Mouse (Mus musculus) midbrain, postnatal 0 days (tissue): ENCODE measurements around the gene Dock6. TPM values are rescaled to one million over a fixed set of nuclear protein-coding genes. Genes with fewer than 3 reads are reported as not detected.
A peak's percentile ranks its signal among the peaks of the same experiment; 100 is the strongest.
"Not testable (repeated sequence)": the region's sequence is repeated elsewhere in the genome, so short reads cannot be mapped to it uniquely, and the experiment has no call there.

Source experiments
- ATAC-seq: fragments of 200-750 bp; cut with Nextera tagmentation; 2 replicates; pipeline ENCODE4 v1.8.0; 2017; ENCODE audit warnings: moderate number of reproducible peaks, mild to moderate bottlenecking, moderate TSS enrichment, moderate library complexity; ENCODE audit not compliant: low FRiP score
- DNase-seq: peaks from one replicate; pipeline ENCODE4 v3.0.0-alpha.2; 2015; ENCODE audit warnings: low spot score
- H3K27ac ChIP-seq: fragments of 300-500 bp; sonication (generic); 2 replicates; pipeline ENCODE4 v1.5.1; 2014; ENCODE audit warnings: low read depth, mild to moderate bottlenecking, low read length, mixed read lengths
- H3K27me3 ChIP-seq: fragments of 300-500 bp; sonication (generic); 2 replicates; pipeline ENCODE4 v1.6.1; 2014; ENCODE audit warnings: low read length, control low read depth, mixed read lengths; ENCODE audit not compliant: insufficient read depth
- H3K36me3 ChIP-seq: fragments of 300-500 bp; sonication (generic); 2 replicates; pipeline ENCODE4 v1.6.1; 2014; ENCODE audit warnings: low read length, control low read depth, mixed read lengths; ENCODE audit not compliant: insufficient read depth
- H3K4me1 ChIP-seq: fragments of 300-500 bp; sonication (generic); 2 replicates; pipeline ENCODE4 v1.6.1; 2014; ENCODE audit warnings: mild to moderate bottlenecking, control low read depth, antibody characterized with exemption, low read length, mixed read lengths; ENCODE audit not compliant: insufficient read depth
- H3K4me2 ChIP-seq: fragments of 300-500 bp; sonication (generic); 2 replicates; pipeline ENCODE4 v1.6.1; 2014; ENCODE audit warnings: low read depth, mild to moderate bottlenecking, low read length, mixed read lengths; ENCODE audit not compliant: poor library complexity, severe bottlenecking
- H3K4me3 ChIP-seq: fragments of 300-500 bp; sonication (generic); 2 replicates; pipeline ENCODE4 v1.5.1; 2014; ENCODE audit warnings: low read depth, mild to moderate bottlenecking, low read length, moderate library complexity
- H3K9ac ChIP-seq: fragments of 300-500 bp; sonication (generic); replicated peaks from 2 replicates; pipeline ENCODE4 v1.6.1; 2014; ENCODE audit warnings: mild to moderate bottlenecking, low read length, moderate library complexity, mixed read lengths; ENCODE audit not compliant: poor library complexity, severe bottlenecking
- H3K9me3 ChIP-seq: fragments of 300-500 bp; sonication (generic); 2 replicates; pipeline ENCODE4 v1.6.1; 2016; ENCODE audit warnings: low read length, control low read depth
- CTCF ChIP-seq: IDR thresholded peaks from 2 replicates; pipeline ENCODE4 v1.5.1; 2016; ENCODE audit warnings: antibody characterized with exemption, mild to moderate bottlenecking
- WGBS: fragments of 180-500 bp; shearing (Covaris S2); extraction: QIAGEN DNeasy Blood & Tissue Kit; methylation state at CpG from one replicate; pipeline ENCODE4 v1.1.7; 2014; 5-methylcytosine and 5-hydroxymethylcytosine counted together
- polyA plus RNA-seq: library from polyadenylated mRNA; unstranded; fragments of >200 nt; fragmentation: Nextera tagmentation; extraction: Ambion mirVana; gene quantifications from 2 replicates; pipeline ENCODE4 v1.2.1, GENCODE M21; 2015
- total RNA-seq: library from RNA; depleted of rRNA; stranded (reverse); fragments of >200 nt; gene quantifications from 2 replicates; pipeline ENCODE4 v1.2.3, GENCODE M21; 2014

Gene Dock6
- total and polyA plus RNA-seq, 2 experiments from 2014 or later = 11.3 to 18.0 TPM

GRCm38 (mm10) chr9:21795579-21795978, 56.9 kb downstream of the Dock6 start:
- Histone ChIP-seq H3K27ac (no peak overlapping the region), H3K27me3 (no peaks in the 10 kb centered on the region), H3K9me3 (no peaks in the 10 kb centered on the region), H3K4me2 (no peak overlapping the region), H3K4me1 (no peaks in the 10 kb centered on the region; the same call in 1 of the 2 replicates), H3K4me3 (no peak overlapping the region), H3K36me3 (no peaks in the 10 kb centered on the region; the same call in 1 of the 2 replicates), H3K9ac (no peak overlapping the region)
- 84% methylated on average over 5 of the region's 5 CpGs for WGBS
- no peak for DNase-seq
- TF ChIP-seq CTCF = no peak
- ATAC-seq = no peak

- WGBS = 95% methylated on average over 25 of the region's 25 CpGs
- Histone ChIP-seq H3K36me3 (no peaks in the 10 kb centered on the region; the same call in 1 of the 2 replicates), H3K9ac (no peak overlapping the region), H3K4me2 (no peak overlapping the region), H3K4me3 (no peak overlapping the region), H3K9me3 (no peaks in the 10 kb centered on the region), H3K4me1 (no peaks in the 10 kb centered on the region; the same call in 1 of the 2 replicates), H3K27me3 (no peaks in the 10 kb centered on the region), H3K27ac (no peak overlapping the region)
- no peak for ATAC-seq
- DNase-seq = no peak
- no peak for TF ChIP-seq CTCF
These were observed 57.5 kb downstream of the Dock6 start for GRCm38 (mm10) chr9:21794925-21795324.

- ATAC-seq (no peak), DNase-seq (no peak)
- Histone ChIP-seq H3K4me3 (no peak overlapping the region), H3K4me1 (no peaks in the 10 kb centered on the region; the same call in 1 of the 2 replicates), H3K27ac (no peak overlapping the region), H3K9me3 (no peaks in the 10 kb centered on the region), H3K27me3 (no peaks in the 10 kb centered on the region), H3K4me2 (no peak overlapping the region), H3K9ac (no peak overlapping the region), H3K36me3 (no peaks in the 10 kb centered on the region; the same call in 1 of the 2 replicates)
- TF ChIP-seq CTCF = no peak
- WGBS = 96% methylated on average over 18 of the region's 18 CpGs
These were observed 58.0 kb downstream of the Dock6 start for GRCm38 (mm10) chr9:21794344-21794834.

- H3K27ac ChIP-seq, H3K4me3 ChIP-seq, H3K4me1 ChIP-seq, H3K9ac ChIP-seq, H3K27me3 ChIP-seq, ATAC-seq, H3K4me2 ChIP-seq, H3K36me3 ChIP-seq, DNase-seq, H3K9me3 ChIP-seq: not testable (repeated sequence)
- 97% methylated on average over 6 of the region's 6 CpGs for WGBS
These were observed 58.9 kb downstream of the Dock6 start for GRCm38 (mm10) chr9:21793507-21793906.

GRCm38 (mm10) chr9:21792644-21793043, 59.8 kb downstream of the Dock6 start:
- DNase-seq = peak; percentile 71
- no peaks in the 10 kb centered on the region for H3K4me1 ChIP-seq
- no peaks in the 10 kb centered on the region for H3K27me3 ChIP-seq
- WGBS = 62% methylated on average over 8 of the region's 8 CpGs
- no peak overlapping the region for H3K9ac ChIP-seq
- H3K27ac ChIP-seq = no peak overlapping the region
- H3K4me3 ChIP-seq = no peak overlapping the region
- no peaks in the 10 kb centered on the region for H3K9me3 ChIP-seq
- H3K36me3 ChIP-seq = no peaks in the 10 kb centered on the region; the same call in 1 of the 2 replicates
- ATAC-seq = no peak
- TF ChIP-seq CTCF = no peak
- no peak overlapping the region for H3K4me2 ChIP-seq

- Histone ChIP-seq H3K36me3 (no peaks in the 10 kb centered on the region; the same call in 1 of the 2 replicates), H3K4me1 (no peaks in the 10 kb centered on the region), H3K27ac (no peak overlapping the region), H3K9me3 (no peaks in the 10 kb centered on the region), H3K4me2 (no peak overlapping the region), H3K27me3 (no peaks in the 10 kb centered on the region), H3K4me3 (no peak overlapping the region), H3K9ac (no peak overlapping the region)
- TF ChIP-seq CTCF = no peak
- ATAC-seq (no peak), DNase-seq (no peak)
- 78% methylated on average over 8 of the region's 8 CpGs for WGBS
These were observed 60.6 kb downstream of the Dock6 start for GRCm38 (mm10) chr9:21791861-21792260.
